Mouse (Mus musculus) ES-E14 (cell line): ENCODE data around the gene Drd4.

Experiments
- CHD2 ChIP-seq: IDR thresholded peaks from 2 replicates; pipeline ENCODE4 v1.6.1; 2014; ENCODE audit warnings: mild to moderate bottlenecking, low read depth, low read length, inconsistent platforms
- MAFK ChIP-seq: IDR thresholded peaks from 2 replicates; pipeline ENCODE4 v1.6.1; 2014; ENCODE audit warnings: mild to moderate bottlenecking, low read depth, low read length, inconsistent platforms; ENCODE audit not compliant: insufficient read depth
- ZC3H11A ChIP-seq: IDR thresholded peaks from 2 replicates; pipeline ENCODE4 v1.6.1; 2012; ENCODE audit warnings: low read depth, mild to moderate bottlenecking, inconsistent platforms, low read length, borderline replicate concordance
- ZNF384 ChIP-seq: IDR thresholded peaks from 2 replicates; pipeline ENCODE4 v1.6.1; 2012; ENCODE audit warnings: low read depth, low read length, inconsistent platforms

GRCm38 (mm10) chr7:141315974-141316373 lies 24.2 kb downstream of the Drd4 start:
- TF ChIP-seq CHD2: no peak
- TF ChIP-seq ZC3H11A: no peak
- TF ChIP-seq ZNF384: no peak
- no peak for TF ChIP-seq MAFK
